Mouse (Mus musculus): Measurements from ENCODE around the gene Prim1. TPM values are rescaled to one million over a fixed set of nuclear protein-coding genes. Genes with fewer than 3 reads are reported as not detected.
"Not testable (repeated sequence)": the region's sequence is repeated elsewhere in the genome, so short reads cannot be mapped to it uniquely, and the experiment has no call there.

The Prim1 gene
- total and polyA plus RNA-seq, 2 experiments from 2014 or later = 22.9 to 37.3 TPM

DNA sequence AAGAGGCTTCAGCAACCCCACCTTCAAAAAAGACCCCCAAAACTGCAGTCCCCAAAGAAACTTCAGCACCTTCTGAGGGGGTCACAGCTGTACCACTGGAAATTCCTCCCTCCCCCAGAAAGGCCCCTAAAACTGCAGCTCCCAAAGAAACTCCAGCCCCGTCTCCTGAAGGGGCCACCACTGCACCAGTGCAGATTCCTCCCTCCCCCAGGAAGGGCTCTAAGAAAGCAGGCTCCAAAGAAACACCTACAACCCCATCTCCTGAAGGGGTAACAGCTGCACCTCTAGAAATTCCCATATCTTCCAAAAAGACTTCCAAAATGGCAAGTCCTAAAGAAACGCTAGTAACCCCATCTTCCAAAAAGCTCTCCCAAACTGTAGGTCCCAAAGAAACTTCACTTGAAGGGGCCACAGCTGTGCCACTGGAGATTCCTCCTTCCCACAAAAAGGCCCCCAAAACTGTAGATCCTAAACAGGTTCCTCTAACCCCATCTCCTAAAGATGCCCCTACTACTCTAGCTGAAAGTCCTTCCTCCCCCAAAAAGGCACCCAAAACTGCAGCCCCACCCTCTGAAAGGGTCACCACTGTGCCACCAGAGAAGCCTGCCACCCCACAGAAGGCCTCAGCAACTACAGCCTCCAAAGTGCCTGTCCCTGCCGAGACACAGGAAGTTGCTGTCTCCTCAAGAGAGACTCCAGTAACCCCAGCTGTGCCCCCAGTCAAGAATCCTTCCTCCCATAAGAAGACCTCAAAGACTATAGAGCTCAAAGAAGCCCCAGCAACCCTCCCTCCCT, 28.3 kb downstream of the Prim1 start:
- ATAC-seq = no peak
- H3K36me3 ChIP-seq (ENCODE audit: insufficient read depth) = peaks cover 72% of the 10 kb centered on the region

GRCm38 (mm10) chr10:128048157-128048556, 33.2 kb downstream of the Prim1 start:
- Histone ChIP-seq H3K36me3 (ENCODE audit: insufficient read depth) (peaks cover 62% of the 10 kb centered on the region), H3K27ac (ENCODE audit: low read depth, low read length) (no peak overlapping the region), H3K4me1 (ENCODE audit: insufficient read depth) (no peaks in the 10 kb centered on the region), H3K9me3 (ENCODE audit: low read length) (no peaks in the 10 kb centered on the region), H3K4me2 (ENCODE audit: low read depth) (no peak overlapping the region), H3K4me3 (ENCODE audit: low read depth, low read length) (no peak overlapping the region), H3K27me3 (ENCODE audit: insufficient read depth, low read length) (no peaks in the 10 kb centered on the region), H3K9ac (no peak overlapping the region)
- DNase-seq (no peak), ATAC-seq (no peak)
- no peak for TF ChIP-seq CTCF (IDR thresholded peaks at IDR 0.05; ENCODE audit: low read depth)
- 74% methylated on average over 8 of the region's 8 CpGs for WGBS

More for the DNA sequence above, 28.3 kb downstream of the Prim1 start:
- no peak for TF ChIP-seq CTCF (IDR thresholded peaks at IDR 0.05; ENCODE audit: low read depth)
- Histone ChIP-seq H3K4me1 (ENCODE audit: insufficient read depth) (0 out of 2 replicates have a peak, but pooled peaks cover 3% of the 10 kb centered on the region), H3K9ac (no peak overlapping the region), H3K27ac (ENCODE audit: low read depth, low read length) (no peak overlapping the region), H3K4me3 (ENCODE audit: low read depth, low read length) (no peak overlapping the region), H3K4me2 (ENCODE audit: low read depth) (no peak overlapping the region), H3K9me3 (ENCODE audit: low read length) (no peaks in the 10 kb centered on the region), H3K27me3 (ENCODE audit: insufficient read depth, low read length) (no peaks in the 10 kb centered on the region)
- no peak for DNase-seq
- 73% methylated on average over 3 of the region's 3 CpGs for WGBS

- TF ChIP-seq CTCF (IDR thresholded peaks at IDR 0.05; ENCODE audit: low read depth) = no peak
- no peak overlapping the region for H3K9ac ChIP-seq
- H3K9me3 ChIP-seq (ENCODE audit: low read length) = no peaks in the 10 kb centered on the region
- no peak for ATAC-seq
- no peaks in the 10 kb centered on the region for H3K27me3 ChIP-seq (ENCODE audit: insufficient read depth, low read length)
- H3K4me3 ChIP-seq (ENCODE audit: low read depth, low read length) = no peak overlapping the region
- no peaks in the 10 kb centered on the region for H3K4me1 ChIP-seq (ENCODE audit: insufficient read depth)
- 100% methylated on average over 2 of the region's 2 CpGs for WGBS
- H3K27ac ChIP-seq (ENCODE audit: low read depth, low read length) = no peak overlapping the region
- peaks cover 48% of the 10 kb centered on the region for H3K36me3 ChIP-seq (ENCODE audit: insufficient read depth)
- no peak overlapping the region for H3K4me2 ChIP-seq (ENCODE audit: low read depth)
- DNase-seq = no peak
Measured at GRCm38 (mm10) chr10:128049741-128050140, 34.8 kb downstream of the Prim1 start.

DNA sequence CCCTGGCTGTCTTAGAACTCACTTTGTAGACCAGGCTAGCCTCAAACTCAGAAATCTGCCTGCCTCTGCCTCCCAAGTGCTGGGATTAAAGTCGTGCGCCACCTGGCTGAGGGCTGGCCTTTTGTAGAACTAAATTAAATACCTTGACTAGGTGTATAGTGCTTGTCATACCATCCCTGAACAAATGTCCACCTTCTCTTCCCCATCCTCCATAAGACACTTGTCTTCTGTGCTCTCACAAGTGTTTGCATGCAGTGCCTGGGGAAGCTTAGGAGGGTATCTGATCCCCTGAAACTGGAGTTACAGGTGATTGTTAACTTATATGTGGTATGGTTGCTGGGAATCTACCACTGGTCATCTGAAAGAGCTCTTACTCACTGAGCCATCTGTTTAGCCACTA, 35.4 kb downstream of the Prim1 start:
- WGBS = 85% methylated on average over 2 of the region's 2 CpGs

GRCm38 (mm10) chr10:128051589-128051988, 36.6 kb downstream of the Prim1 start:
- Histone ChIP-seq H3K36me3 (ENCODE audit: insufficient read depth) (peaks cover 31% of the 10 kb centered on the region), H3K4me3 (ENCODE audit: low read depth, low read length) (no peak overlapping the region), H3K9me3 (ENCODE audit: low read length) (no peaks in the 10 kb centered on the region), H3K9ac (no peak overlapping the region), H3K4me2 (ENCODE audit: low read depth) (no peak overlapping the region), H3K4me1 (ENCODE audit: insufficient read depth) (no peaks in the 10 kb centered on the region), H3K27ac (ENCODE audit: low read depth, low read length) (no peak overlapping the region), H3K27me3 (ENCODE audit: insufficient read depth, low read length) (no peaks in the 10 kb centered on the region)
- no peak for ATAC-seq
- 96% methylated on average over 5 of the region's 5 CpGs for WGBS
- TF ChIP-seq CTCF (IDR thresholded peaks at IDR 0.05; ENCODE audit: low read depth) = no peak
- DNase-seq = no peak

More for the DNA sequence above, 35.4 kb downstream of the Prim1 start:
- Histone ChIP-seq H3K4me2 (ENCODE audit: low read depth) (no peak overlapping the region), H3K4me1 (ENCODE audit: insufficient read depth) (no peaks in the 10 kb centered on the region), H3K36me3 (ENCODE audit: insufficient read depth) (peaks cover 43% of the 10 kb centered on the region), H3K9me3 (ENCODE audit: low read length) (no peaks in the 10 kb centered on the region), H3K4me3 (ENCODE audit: low read depth, low read length) (no peak overlapping the region), H3K27ac (ENCODE audit: low read depth, low read length) (no peak overlapping the region), H3K27me3 (ENCODE audit: insufficient read depth, low read length) (no peaks in the 10 kb centered on the region), H3K9ac (no peak overlapping the region)
- DNase-seq (no peak), ATAC-seq (no peak)
- no peak for TF ChIP-seq CTCF (IDR thresholded peaks at IDR 0.05; ENCODE audit: low read depth)

GRCm38 (mm10) chr10:128052136-128052535, 37.2 kb downstream of the Prim1 start:
- H3K9me3 ChIP-seq (ENCODE audit: low read length) = not testable (repeated sequence)

GRCm38 (mm10) chr10:128053001-128053400, 38.0 kb downstream of the Prim1 start:
- 0 out of 2 replicates have a peak, but pooled peaks cover 3% of the 10 kb centered on the region for H3K4me1 ChIP-seq (ENCODE audit: insufficient read depth)
- H3K36me3 ChIP-seq (ENCODE audit: insufficient read depth) = peaks cover 19% of the 10 kb centered on the region
- no peak overlapping the region for H3K4me3 ChIP-seq (ENCODE audit: low read depth, low read length)
- no peak overlapping the region for H3K9ac ChIP-seq
- WGBS = 96% methylated on average over 8 of the region's 8 CpGs
- H3K27ac ChIP-seq (ENCODE audit: low read depth, low read length) = no peak overlapping the region
- no peaks in the 10 kb centered on the region for H3K9me3 ChIP-seq (ENCODE audit: low read length)
- ATAC-seq (no peak), DNase-seq (no peak)
- TF ChIP-seq CTCF (IDR thresholded peaks at IDR 0.05; ENCODE audit: low read depth) = no peak
- no peaks in the 10 kb centered on the region for H3K27me3 ChIP-seq (ENCODE audit: insufficient read depth, low read length)
- no peak overlapping the region for H3K4me2 ChIP-seq (ENCODE audit: low read depth)

More at GRCm38 (mm10) chr10:128052136-128052535, 37.2 kb downstream of the Prim1 start:
- H3K36me3 ChIP-seq (ENCODE audit: insufficient read depth) = peaks cover 27% of the 10 kb centered on the region
- H3K27ac ChIP-seq (ENCODE audit: low read depth, low read length); H3K9ac ChIP-seq; H3K4me3 ChIP-seq (ENCODE audit: low read depth, low read length); H3K27me3 ChIP-seq (ENCODE audit: insufficient read depth, low read length); H3K4me1 ChIP-seq (ENCODE audit: insufficient read depth); H3K4me2 ChIP-seq (ENCODE audit: low read depth); DNase-seq; ATAC-seq: not testable (repeated sequence)
- 97% methylated on average over 1 of the region's 2 CpGs for WGBS
